Mouse (Mus musculus) MEL (cell line): Measurements from ENCODE around the gene Mmd. TPM values are rescaled to one million over a fixed set of nuclear protein-coding genes. Genes with fewer than 3 reads are reported as not detected.

Experiments
- DNase-seq: peaks from one replicate; pipeline ENCODE4 v3.0.0; 2011; ENCODE audit warnings: low read depth, low spot score
- H3K27ac ChIP-seq: 2 replicates; pipeline ENCODE4 v1.5.1; 2012; ENCODE audit warnings: low read depth, mild to moderate bottlenecking, control low read depth, low read length, moderate library complexity; ENCODE audit not compliant: control insufficient read depth
- H3K27me3 ChIP-seq, 2 experiments: fragments of 150-350 bp in 1 of 2; sonication (generic) in 1 of 2; 2 replicates each; pipeline ENCODE4 v1.6.1; 2012; ENCODE audit warnings: low read length in 2 of 2, mild to moderate bottlenecking in 2 of 2, improper control_type of control experiment in 1 of 2, moderate library complexity in 1 of 2; ENCODE audit not compliant: insufficient read depth in 2 of 2, control insufficient read depth in 1 of 2
- H3K36me3 ChIP-seq, 2 experiments: 2 replicates each; pipeline ENCODE4 v1.6.1; 2012 to 2014; ENCODE audit warnings: low read length in 2 of 2, improper control_type of control experiment in 1 of 2, inconsistent platforms in 1 of 2, mild to moderate bottlenecking in 1 of 2; ENCODE audit not compliant: insufficient read depth in 2 of 2, control insufficient read depth in 1 of 2
- H3K4me1 ChIP-seq, 2 experiments: fragments of 150-350 bp in 1 of 2; sonication (generic) in 1 of 2; 2 replicates each; pipeline ENCODE4 v1.6.1; 2012; ENCODE audit warnings: low read length in 2 of 2, improper control_type of control experiment in 1 of 2, mild to moderate bottlenecking in 1 of 2; ENCODE audit not compliant: insufficient read depth in 2 of 2, control insufficient read depth in 1 of 2
- H3K4me3 ChIP-seq, 2 experiments: fragments of 150-350 bp in 1 of 2; sonication (generic) in 1 of 2; 2 replicates each; pipeline ENCODE4 v1.5.1; 2012; ENCODE audit warnings: low read depth in 2 of 2, low read length in 2 of 2, mild to moderate bottlenecking in 2 of 2, moderate library complexity in 2 of 2, control low read depth in 1 of 2, improper control_type of control experiment in 1 of 2; ENCODE audit not compliant: control insufficient read depth in 1 of 2, insufficient read depth in 1 of 2
- H3K79me2 ChIP-seq: 2 replicates; pipeline ENCODE4 v1.6.1; 2012; ENCODE audit warnings: mild to moderate bottlenecking, low read length, moderate library complexity; ENCODE audit not compliant: control insufficient read depth, poor library complexity, insufficient read depth
- H3K9ac ChIP-seq: 2 replicates; pipeline ENCODE4 v1.6.1; 2012; ENCODE audit warnings: low read depth, mild to moderate bottlenecking, control low read depth, low read length, moderate library complexity; ENCODE audit not compliant: control insufficient read depth, poor library complexity, severe bottlenecking
- H3K9me3 ChIP-seq: fragments of 150-350 bp; sonication (generic); replicated peaks from 2 replicates; pipeline ENCODE4 v1.6.1; 2012; ENCODE audit warnings: mild to moderate bottlenecking, low read length, improper control_type of control experiment, moderate library complexity; ENCODE audit not compliant: insufficient read depth
- BHLHE40 ChIP-seq: IDR thresholded peaks from 2 replicates; pipeline ENCODE4 v1.6.1; 2012; ENCODE audit warnings: low read depth, mild to moderate bottlenecking, inconsistent platforms, low read length, improper control_type of control experiment, borderline replicate concordance
- CHD1 ChIP-seq: IDR thresholded peaks from 2 replicates; pipeline ENCODE4 v1.6.1; 2012; ENCODE audit warnings: low read depth, mild to moderate bottlenecking, inconsistent platforms, low read length, improper control_type of control experiment
- CHD2 ChIP-seq: IDR thresholded peaks from 2 replicates; pipeline ENCODE4 v1.6.1; 2011; ENCODE audit warnings: low read length, improper control_type of control experiment
- EP300 ChIP-seq, 2 experiments: IDR thresholded peaks; 2 replicates each; pipeline ENCODE4 v1.6.1; 2011; ENCODE audit warnings: improper control_type of control experiment in 2 of 2, low read length in 2 of 2, low read depth in 1 of 2, mild to moderate bottlenecking in 1 of 2
- ETS1 ChIP-seq: IDR thresholded peaks from 2 replicates; pipeline ENCODE4 v1.6.1; 2012; ENCODE audit warnings: low read depth, mild to moderate bottlenecking, inconsistent platforms, low read length, improper control_type of control experiment, moderate library complexity
- GABPA ChIP-seq: IDR thresholded peaks from 2 replicates; pipeline ENCODE4 v1.6.1; 2012; ENCODE audit warnings: low read depth, mild to moderate bottlenecking, inconsistent platforms, low read length, improper control_type of control experiment, moderate library complexity
- GATA1 ChIP-seq: IDR thresholded peaks from 2 replicates; pipeline ENCODE4 v1.6.1; 2011; ENCODE audit warnings: low read depth, low read length, improper control_type of control experiment
- HCFC1 ChIP-seq: IDR thresholded peaks from 2 replicates; pipeline ENCODE4 v1.6.1; 2012; ENCODE audit warnings: low read depth, mild to moderate bottlenecking, inconsistent platforms, low read length, improper control_type of control experiment, moderate library complexity
- JUND ChIP-seq: IDR thresholded peaks from 2 replicates; pipeline ENCODE4 v1.6.1; 2011; ENCODE audit warnings: low read depth, mild to moderate bottlenecking, improper control_type of control experiment, low read length
- MAFK ChIP-seq: IDR thresholded peaks from 2 replicates; pipeline ENCODE4 v1.6.1; 2011; ENCODE audit warnings: low read depth, mild to moderate bottlenecking, low read length, improper control_type of control experiment, borderline replicate concordance
- MAX ChIP-seq: IDR thresholded peaks from 2 replicates; pipeline ENCODE4 v1.6.1; 2011; ENCODE audit warnings: low read length, improper control_type of control experiment
- MAZ ChIP-seq: IDR thresholded peaks from 2 replicates; pipeline ENCODE4 v1.6.1; 2012; ENCODE audit warnings: low read depth, mild to moderate bottlenecking, inconsistent platforms, low read length, improper control_type of control experiment
- MXI1 ChIP-seq: IDR thresholded peaks from 2 replicates; pipeline ENCODE4 v1.6.1; 2011; ENCODE audit warnings: mild to moderate bottlenecking, low read depth, low read length, improper control_type of control experiment
- MYC ChIP-seq: IDR thresholded peaks from 2 replicates; pipeline ENCODE4 v1.6.1; 2011; ENCODE audit warnings: low read depth, mild to moderate bottlenecking, low read length, improper control_type of control experiment, moderate library complexity
- NELFE ChIP-seq: IDR thresholded peaks from 2 replicates; pipeline ENCODE4 v1.6.1; 2011; ENCODE audit warnings: low read depth, low read length, improper control_type of control experiment
- NRF1 ChIP-seq: IDR thresholded peaks from 2 replicates; pipeline ENCODE4 v1.6.1; 2014; ENCODE audit warnings: low read depth, mild to moderate bottlenecking, inconsistent platforms, low read length, improper control_type of control experiment, moderate library complexity; ENCODE audit not compliant: poor library complexity, insufficient read depth, severe bottlenecking
- RCOR1 ChIP-seq: IDR thresholded peaks from 2 replicates; pipeline ENCODE4 v1.6.1; 2012; ENCODE audit warnings: low read depth, mild to moderate bottlenecking, inconsistent platforms, low read length, improper control_type of control experiment
- SIN3A ChIP-seq: IDR thresholded peaks from 2 replicates; pipeline ENCODE4 v1.6.1; 2012; ENCODE audit warnings: low read length, improper control_type of control experiment, inconsistent platforms
- TAL1 ChIP-seq: IDR thresholded peaks from 2 replicates; pipeline ENCODE4 v1.6.1; 2012; ENCODE audit warnings: mild to moderate bottlenecking, inconsistent platforms, low read length, moderate library complexity, mixed read lengths
- TBP ChIP-seq: IDR thresholded peaks from 2 replicates; pipeline ENCODE4 v1.8.0; 2011; ENCODE audit warnings: low read depth, low read length, improper control_type of control experiment
- TCF12 ChIP-seq: IDR thresholded peaks from 2 replicates; pipeline ENCODE4 v1.6.1; 2014; ENCODE audit warnings: low read depth, mild to moderate bottlenecking, inconsistent platforms, low read length, improper control_type of control experiment, moderate library complexity
- USF2 ChIP-seq, 2 experiments: IDR thresholded peaks; 2 replicates each; pipeline ENCODE4 v1.6.1; 2011 to 2012; ENCODE audit warnings: improper control_type of control experiment in 2 of 2, low read length in 2 of 2, borderline replicate concordance in 1 of 2, inconsistent platforms in 1 of 2, low read depth in 1 of 2, mild to moderate bottlenecking in 1 of 2; ENCODE audit not compliant: insufficient read depth in 1 of 2
- ZC3H11A ChIP-seq: IDR thresholded peaks from 2 replicates; pipeline ENCODE4 v1.6.1; 2012; ENCODE audit warnings: low read depth, mild to moderate bottlenecking, inconsistent platforms, low read length, improper control_type of control experiment
- ZNF384 ChIP-seq: IDR thresholded peaks from 2 replicates; pipeline ENCODE4 v1.6.1; 2012; ENCODE audit warnings: low read depth, mild to moderate bottlenecking, inconsistent platforms, low read length, improper control_type of control experiment
- polyA plus RNA-seq, 2 experiments: library from polyadenylated mRNA; stranded (reverse) in 1 of 2; unstranded in 1 of 2; fragments of >175 nt in 1 of 2; fragments of >200 nt in 1 of 2; gene quantifications; 2 replicates each; pipeline versions ENCODE4 v1.2.1 to v1.2.4; 2012; ENCODE audit warnings: low replicate concordance in 2 of 2, low read depth in 1 of 2; ENCODE audit not compliant: insufficient read length in 2 of 2, insufficient read depth in 1 of 2, missing spikeins in 1 of 2
- total RNA-seq: library from RNA; depleted of rRNA; stranded (reverse); fragments of 300-350 nt; gene quantifications from 2 replicates; pipeline ENCODE4 v1.2.3, GENCODE M21; 2012

Mmd gene
- total and polyA plus RNA-seq, 3 experiments = 7.4 to 15.5 TPM; not detected in 1

DNA sequence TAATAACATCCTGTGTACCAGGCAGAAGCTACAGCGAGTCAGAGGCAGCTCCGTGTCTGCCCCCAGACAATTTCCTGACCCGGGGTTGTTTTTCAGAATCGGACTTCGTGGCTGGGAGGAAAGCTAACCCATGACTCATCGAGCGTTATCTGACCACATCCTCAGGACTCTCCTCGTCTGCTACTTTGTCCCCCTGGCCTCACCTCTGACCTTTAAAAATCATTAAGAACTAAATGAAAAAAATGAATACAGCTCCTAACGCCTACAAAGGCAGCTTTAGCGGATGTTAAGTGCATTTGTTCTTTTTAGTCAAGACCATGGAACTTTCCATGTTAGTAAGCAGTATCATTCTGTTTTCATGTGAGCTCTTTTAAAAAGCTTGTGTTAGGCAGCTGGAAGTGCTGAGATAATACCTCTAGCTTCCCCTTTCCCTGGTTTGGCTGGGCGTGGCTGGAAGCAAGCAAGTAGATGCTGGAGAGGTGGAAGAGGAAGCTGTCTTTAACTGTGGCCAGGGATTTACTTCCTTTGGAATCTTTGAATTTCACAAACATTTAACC, 24.3 kb upstream of the Mmd start:
- Histone ChIP-seq H3K9ac (peak overlapping the region; percentile 1; the same call in 1 of the 2 replicates), H3K9me3 (no peaks in the 10 kb centered on the region), H3K4me1 (peaks cover 7 to 44% of the 10 kb centered on the region in 2 experiments; a peak in 3 of 4 replicates), H3K36me3 (peaks cover 0 to 33% of the 10 kb centered on the region in 2 experiments; a peak in 2 of 4 replicates), H3K27me3 (no peaks in the 10 kb centered on the region), H3K4me3 (peak overlapping the region in 1 of 2 experiments; percentile 23; a peak in 2 of 4 replicates), H3K27ac (peak overlapping the region; percentile 82), H3K79me2 (no peaks in the 10 kb centered on the region)
- DNase-seq = peak; percentile 96
- TF ChIP-seq GATA1 (peak; percentile 91), JUND (peak; percentile 87; the same call in 1 of the 2 replicates), SIN3A (peak; percentile 85), HCFC1 (peak; percentile 44), TBP (no peak; the same call in 1 of the 2 replicates), EP300 (IDR thresholded peaks at IDR 0.05; ENCODE audit: low read depth in 1 of 2, low read length in 2 of 2) (peak; percentile 88 to 95), MYC (peak; percentile 65), BHLHE40 (peak; percentile 80; the same call in 1 of the 2 replicates), NRF1 (no peak), TAL1 (peak; percentile 86), CHD1 (no peak), USF2 (IDR thresholded peaks at IDR 0.05; ENCODE audit: borderline replicate concordance in 1 of 2, insufficient read depth in 1 of 2, low read depth in 1 of 2, low read length in 2 of 2) (no peak), TCF12 (peak; percentile 81), CHD2 (peak; percentile 44), RCOR1 (peak; percentile 88), MXI1 (0 out of 2 replicates have a peak, but pooled peaks have one; percentile 16), NELFE (peak; percentile 26; the same call in 1 of the 2 replicates), ZC3H11A (no peak), GABPA (no peak), ETS1 (peak; percentile 86), MAX (peak; percentile 58), MAFK (peak; percentile 48; the same call in 1 of the 2 replicates), ZNF384 (peak; percentile 44), MAZ (peak; percentile 52; the same call in 1 of the 2 replicates)
